Mouse (Mus musculus): Measurements from ENCODE around the gene Capn9. TPM values are rescaled to one million over a fixed set of nuclear protein-coding genes. Genes with fewer than 3 reads are reported as not detected.
A peak's percentile ranks its signal among the peaks of the same experiment; 100 is the strongest.

Capn9 gene
- polyA plus RNA-seq, 1 experiment: 0.07 TPM

- 74% methylated on average over 14 of the region's 14 CpGs for WGBS
- Histone ChIP-seq H3K36me3 (ENCODE audit: control insufficient read depth, insufficient read depth, low read length) (peaks cover 4% of the 10 kb centered on the region; the same call in 1 of the 2 replicates), H3K4me3 (ENCODE audit: extremely low read depth, insufficient read depth, insufficient read length) (no peak overlapping the region), H3K4me1 (ENCODE audit: control insufficient read depth, insufficient read depth, insufficient read length) (no peaks in the 10 kb centered on the region), H3K27ac (ENCODE audit: insufficient read depth, low read length) (peak overlapping the region; percentile 41), H3K27me3 (ENCODE audit: control insufficient read depth, insufficient read depth, low read length) (no peaks in the 10 kb centered on the region)
- TF ChIP-seq POLR2A (IDR thresholded peaks at IDR 0.05; ENCODE audit: low read depth, low read length) (no peak), CTCF (IDR thresholded peaks at IDR 0.05; ENCODE audit: extremely low read depth, insufficient read depth, insufficient read length, insufficient replicate concordance) (no peak)
- DNase-seq (ENCODE audit: low read depth in 1 of 2, low spot score in 2 of 2): no peak
These were observed 57.2 kb downstream of the Capn9 start for GRCm38 (mm10) chr8:124633001-124633703.

- no peak overlapping the region for H3K27ac ChIP-seq (ENCODE audit: insufficient read depth, low read length)
- TF ChIP-seq POLR2A (IDR thresholded peaks at IDR 0.05; ENCODE audit: low read depth, low read length): no peak
- no peak for TF ChIP-seq CTCF (IDR thresholded peaks at IDR 0.05; ENCODE audit: extremely low read depth, insufficient read depth, insufficient read length, insufficient replicate concordance)
- 86% methylated on average over 13 of the region's 13 CpGs for WGBS
- H3K4me1 ChIP-seq (ENCODE audit: control insufficient read depth, insufficient read depth, insufficient read length): no peaks in the 10 kb centered on the region
- no peak overlapping the region for H3K4me3 ChIP-seq (ENCODE audit: extremely low read depth, insufficient read depth, insufficient read length)
- DNase-seq (ENCODE audit: low read depth in 1 of 2, low spot score in 2 of 2): no peak
- peaks cover 9% of the 10 kb centered on the region for H3K36me3 ChIP-seq (ENCODE audit: control insufficient read depth, insufficient read depth, low read length)
- no peaks in the 10 kb centered on the region for H3K27me3 ChIP-seq (ENCODE audit: control insufficient read depth, insufficient read depth, low read length)
These were observed 58.7 kb downstream of the Capn9 start for GRCm38 (mm10) chr8:124634411-124635246.

- no peak overlapping the region for H3K4me3 ChIP-seq (ENCODE audit: extremely low read depth, insufficient read depth, insufficient read length)
- 86% methylated on average over 8 of the region's 8 CpGs for WGBS
- TF ChIP-seq CTCF (IDR thresholded peaks at IDR 0.05; ENCODE audit: extremely low read depth, insufficient read depth, insufficient read length, insufficient replicate concordance) (no peak), POLR2A (IDR thresholded peaks at IDR 0.05; ENCODE audit: low read depth, low read length) (no peak)
These were observed 59.3 kb downstream of the Capn9 start for GRCm38 (mm10) chr8:124635247-124635502.

GRCm38 (mm10) chr8:124641599-124641998, 65.7 kb downstream of the Capn9 start:
- Histone ChIP-seq H3K36me3 (ENCODE audit: control insufficient read depth, insufficient read depth, low read length) (peaks cover 9% of the 10 kb centered on the region), H3K27me3 (ENCODE audit: control insufficient read depth, insufficient read depth, low read length) (no peaks in the 10 kb centered on the region), H3K4me1 (ENCODE audit: control insufficient read depth, insufficient read depth, insufficient read length) (no peaks in the 10 kb centered on the region), H3K4me3 (ENCODE audit: extremely low read depth, insufficient read depth, insufficient read length) (no peak overlapping the region), H3K27ac (ENCODE audit: insufficient read depth, low read length) (no peak overlapping the region)
- DNase-seq (ENCODE audit: low read depth in 1 of 2, low spot score in 2 of 2): no peak
- no peak for TF ChIP-seq POLR2A (IDR thresholded peaks at IDR 0.05; ENCODE audit: low read depth, low read length)
- TF ChIP-seq CTCF (IDR thresholded peaks at IDR 0.05; ENCODE audit: extremely low read depth, insufficient read depth, insufficient read length, insufficient replicate concordance): no peak
- 97% methylated on average over 8 of the region's 8 CpGs for WGBS

More at GRCm38 (mm10) chr8:124635247-124635502, 59.3 kb downstream of the Capn9 start:
- H3K4me1 ChIP-seq (ENCODE audit: control insufficient read depth, insufficient read depth, insufficient read length): no peaks in the 10 kb centered on the region
- no peak overlapping the region for H3K27ac ChIP-seq (ENCODE audit: insufficient read depth, low read length)
- peaks cover 9% of the 10 kb centered on the region for H3K36me3 ChIP-seq (ENCODE audit: control insufficient read depth, insufficient read depth, low read length)
- DNase-seq (ENCODE audit: low read depth in 1 of 2, low spot score in 2 of 2): no peak
- H3K27me3 ChIP-seq (ENCODE audit: control insufficient read depth, insufficient read depth, low read length): no peaks in the 10 kb centered on the region

GRCm38 (mm10) chr8:124643540-124644339, 67.8 kb downstream of the Capn9 start:
- peak overlapping the region; percentile 31 for H3K27ac ChIP-seq (ENCODE audit: insufficient read depth, low read length)
- H3K36me3 ChIP-seq (ENCODE audit: control insufficient read depth, insufficient read depth, low read length): peaks cover 4% of the 10 kb centered on the region; the same call in 1 of the 2 replicates
- TF ChIP-seq POLR2A (IDR thresholded peaks at IDR 0.05; ENCODE audit: low read depth, low read length): no peak
- no peak for TF ChIP-seq CTCF (IDR thresholded peaks at IDR 0.05; ENCODE audit: extremely low read depth, insufficient read depth, insufficient read length, insufficient replicate concordance)
- no peak overlapping the region for H3K4me3 ChIP-seq (ENCODE audit: extremely low read depth, insufficient read depth, insufficient read length)
- no peaks in the 10 kb centered on the region for H3K27me3 ChIP-seq (ENCODE audit: control insufficient read depth, insufficient read depth, low read length)
- 64% methylated on average over 18 of the region's 18 CpGs for WGBS
- no peaks in the 10 kb centered on the region; the same call in 1 of the 2 replicates for H3K4me1 ChIP-seq (ENCODE audit: control insufficient read depth, insufficient read depth, insufficient read length)
- no peak for DNase-seq (ENCODE audit: low read depth in 1 of 2, low spot score in 2 of 2)

GRCm38 (mm10) chr8:124648311-124648710, 72.4 kb downstream of the Capn9 start:
- H3K4me1 ChIP-seq (ENCODE audit: control insufficient read depth, insufficient read depth, insufficient read length): no peaks in the 10 kb centered on the region; the same call in 1 of the 2 replicates
- peaks cover 2% of the 10 kb centered on the region; the same call in 1 of the 2 replicates for H3K36me3 ChIP-seq (ENCODE audit: control insufficient read depth, insufficient read depth, low read length)
- TF ChIP-seq CTCF (IDR thresholded peaks at IDR 0.05; ENCODE audit: extremely low read depth, insufficient read depth, insufficient read length, insufficient replicate concordance) (no peak), POLR2A (IDR thresholded peaks at IDR 0.05; ENCODE audit: low read depth, low read length) (no peak)
- no peak for DNase-seq (ENCODE audit: low read depth in 1 of 2, low spot score in 2 of 2)
- no peak overlapping the region for H3K4me3 ChIP-seq (ENCODE audit: extremely low read depth, insufficient read depth, insufficient read length)
- H3K27ac ChIP-seq (ENCODE audit: insufficient read depth, low read length): no peak overlapping the region
- no peaks in the 10 kb centered on the region for H3K27me3 ChIP-seq (ENCODE audit: control insufficient read depth, insufficient read depth, low read length)

All from spleen, adult 2 months (tissue).